Mouse (Mus musculus) Patski (cell line): ENCODE measurements around the gene Schip1. TPM values are rescaled to one million over a fixed set of nuclear protein-coding genes. Genes with fewer than 3 reads are reported as not detected.
A peak's percentile ranks its signal among the peaks of the same experiment; 100 is the strongest.

Source experiments
- ATAC-seq: fragments of 100-300 bp; one replicate; pipeline ENCODE4 v1.8.0; 2021
- CTCF ChIA-PET: fragments of 350-600 bp; sonication (Branson Sonifier 250); formaldehyde crosslinking; loops from one replicate; lab custom pipeline; 2022; ENCODE audit warnings: inconsistent platforms; lab: Charles Lee
- POLR2A ChIA-PET: fragments of 350-600 bp; sonication (Branson Sonifier 250); formaldehyde crosslinking; loops from one replicate; lab custom pipeline; 2022; ENCODE audit warnings: antibody characterized with exemption, inconsistent platforms; lab: Charles Lee
- DNase-seq: peaks from one replicate; pipeline ENCODE4 v3.0.0-alpha.2; 2011; ENCODE audit warnings: low read depth, low spot score
- H3K27me3 ChIP-seq: fragments of 371-371 bp; one replicate; pipeline ENCODE4 v1.5.1; 2021
- CTCF ChIP-seq: fragments of 100-300 bp; IDR thresholded peaks from one replicate; pipeline ENCODE4 v1.5.1; 2021
- in situ Hi-C: fragments of 300-500 bp; cut with MboI; formaldehyde crosslinking; loops from 3 replicates; pipeline ENCODE4 v1.11.1; 2018; ENCODE audit warnings: low pct_unique_long_range_greater_than_20kb, mixed read lengths
- polyA plus RNA-seq: library from polyadenylated mRNA; unstranded; gene quantifications from one replicate; pipeline ENCODE4 v1.2.3, GENCODE M21; 2021

Schip1 gene
- polyA plus RNA-seq, 1 experiment from 2014 or later, result 61.6 TPM

- no peaks in the 10 kb centered on the region for H3K27me3 ChIP-seq
- ChIA-PET CTCF (interaction anchor here (0.8 to 11.0 kb wide), 8 partner anchors 10 to 488 kb away, joined by 3 to 102 read pairs (median 14); no protein-coding TSS in a partner anchor), POLR2A (interaction anchor here (0.6 to 1.9 kb wide), 5 partner anchors 10 to 171 kb away, joined by 3 to 9 read pairs (median 5); no protein-coding TSS in a partner anchor)
- in situ Hi-C loops, result loop anchor here (5.0 to 10.0 kb wide), 3 partner anchors 53 to 920 kb away; no protein-coding TSS in a partner anchor
- peak; percentile 57 for DNase-seq
- no peak for TF ChIP-seq CTCF
- peak; percentile 66 for ATAC-seq
These were observed 480.2 kb downstream of the Schip1 start for GRCm38 (mm10) chr3:68544811-68545210.

- no peak for DNase-seq
- no peak for ATAC-seq
- H3K27me3 ChIP-seq, result no peaks in the 10 kb centered on the region
- in situ Hi-C loops, result loop anchor here (10.0 kb wide), 1 partner anchor 921 kb away; no protein-coding TSS in a partner anchor
- POLR2A ChIA-PET, result interaction anchor here (0.6 to 1.3 kb wide), 3 partner anchors 11 to 50 kb away, joined by 4 to 5 read pairs (median 5); no protein-coding TSS in a partner anchor
- no peak for TF ChIP-seq CTCF
- CTCF ChIA-PET, result interaction anchor here (0.8 to 11.0 kb wide), 4 partner anchors 10 to 75 kb away, joined by 3 to 102 read pairs (median 66); no protein-coding TSS in a partner anchor
These were observed 481.3 kb downstream of the Schip1 start for GRCm38 (mm10) chr3:68545898-68546297.

DNA sequence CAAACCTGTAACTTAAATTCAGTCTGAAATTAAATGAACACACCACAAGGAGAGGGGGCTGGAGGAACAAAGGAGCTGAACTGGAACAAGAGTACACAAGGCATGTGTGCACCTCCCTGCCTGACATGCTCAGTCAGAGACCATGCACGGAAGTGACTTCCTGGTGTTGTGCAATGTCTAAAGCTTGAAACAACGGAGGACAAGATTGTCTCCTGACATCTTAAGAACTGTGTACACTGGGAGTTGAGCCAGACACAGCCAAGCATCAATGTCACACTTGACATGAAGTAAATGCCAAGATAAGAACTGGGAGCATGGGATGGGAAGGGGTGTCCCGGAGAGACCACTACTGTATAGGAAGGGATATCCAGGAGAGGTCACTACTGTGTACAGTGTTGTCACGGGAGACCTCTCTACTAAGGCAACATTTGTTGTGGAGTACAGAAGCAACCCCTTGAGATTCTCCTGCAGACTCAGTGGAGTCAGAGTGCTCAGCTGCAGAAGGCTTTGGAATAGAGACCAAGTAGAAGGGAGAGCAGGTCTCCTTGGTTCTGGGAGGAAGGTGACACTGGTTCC lies 490.6 kb downstream of the Schip1 start:
- in situ Hi-C loops, result loop anchor here (10.0 kb wide), 1 partner anchor 160 kb away; no protein-coding TSS in a partner anchor
- no peak for TF ChIP-seq CTCF
- ChIA-PET CTCF (interaction anchor here (1.2 to 10.8 kb wide), 2 partner anchors 9 to 86 kb away, joined by 4 to 102 read pairs; no protein-coding TSS in a partner anchor), POLR2A (no interaction called here)
- DNase-seq (no peak), ATAC-seq (no peak)
- H3K27me3 ChIP-seq, result no peaks in the 10 kb centered on the region

DNA sequence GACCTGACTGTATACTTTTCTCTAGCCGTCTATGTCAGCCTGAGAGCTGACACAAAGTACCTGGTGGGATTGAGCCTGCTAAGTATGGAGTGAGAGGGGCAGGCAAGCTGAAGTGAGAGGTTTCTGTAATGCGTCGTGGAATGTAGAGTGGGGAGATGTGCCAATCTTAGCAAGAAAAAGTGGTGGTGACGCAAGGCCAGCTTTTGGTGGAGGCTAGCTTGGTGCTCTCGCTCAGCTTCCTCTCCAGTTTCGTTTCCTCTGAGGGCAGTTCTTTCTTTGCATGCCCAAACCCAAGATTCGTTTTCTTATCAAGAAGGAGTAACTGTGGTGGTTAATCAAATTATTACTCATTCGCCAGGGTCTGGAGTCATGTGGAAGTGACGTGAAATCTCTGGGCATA lies 492.3 kb downstream of the Schip1 start:
- DNase-seq (no peak), ATAC-seq (no peak)
- in situ Hi-C loops, result loop anchor here (10.0 kb wide), 1 partner anchor 158 kb away; no protein-coding TSS in a partner anchor
- no peak for TF ChIP-seq CTCF
- no peaks in the 10 kb centered on the region for H3K27me3 ChIP-seq
- ChIA-PET CTCF (interaction anchor here (1.2 to 10.8 kb wide), 6 partner anchors 10 to 503 kb away, joined by 3 to 102 read pairs (median 3); no protein-coding TSS in a partner anchor), POLR2A (interaction anchor here (0.5 kb wide), 1 partner anchor 36 kb away, joined by 3 read pairs; no protein-coding TSS in a partner anchor)

- TF ChIP-seq CTCF, result no peak
- in situ Hi-C loops, result loop anchor here (10.0 kb wide), 1 partner anchor 156 kb away; no protein-coding TSS in a partner anchor
- no peak for DNase-seq
- CTCF ChIA-PET, result interaction anchor here (0.9 to 10.8 kb wide), 4 partner anchors 10 to 159 kb away, joined by 3 to 102 read pairs (median 4); no protein-coding TSS in a partner anchor
- POLR2A ChIA-PET, result no interaction called here
- no peaks in the 10 kb centered on the region for H3K27me3 ChIP-seq
- no peak for ATAC-seq
These were observed 494.1 kb downstream of the Schip1 start for GRCm38 (mm10) chr3:68558744-68559143.

GRCm38 (mm10) chr3:68560057-68560456 lies 495.5 kb downstream of the Schip1 start:
- ChIA-PET POLR2A (interaction anchor here (1.1 to 1.2 kb wide), 2 partner anchors 12 to 65 kb away, joined by 3 read pairs; no protein-coding TSS in a partner anchor), CTCF (interaction anchor here (0.9 to 10.8 kb wide), 11 partner anchors 10 to 158 kb away, joined by 3 to 102 read pairs (median 4); no protein-coding TSS in a partner anchor)
- DNase-seq (peak; percentile 27), ATAC-seq (no peak)
- in situ Hi-C loops, result no loop called here
- no peaks in the 10 kb centered on the region for H3K27me3 ChIP-seq
- TF ChIP-seq CTCF, result no peak

GRCm38 (mm10) chr3:68562838-68563237 lies 498.2 kb downstream of the Schip1 start:
- in situ Hi-C loops, result no loop called here
- ATAC-seq, result no peak
- POLR2A ChIA-PET, result no interaction called here
- no peaks in the 10 kb centered on the region for H3K27me3 ChIP-seq
- no peak for DNase-seq
- CTCF ChIA-PET, result interaction anchor here (0.8 to 10.8 kb wide), 9 partner anchors 10 to 68 kb away, joined by 3 to 102 read pairs (median 4); no protein-coding TSS in a partner anchor
- TF ChIP-seq CTCF, result no peak

GRCm38 (mm10) chr3:68563922-68564321 lies 499.3 kb downstream of the Schip1 start:
- TF ChIP-seq CTCF, result no peak
- ChIA-PET CTCF (interaction anchor here (1.0 to 10.8 kb wide), 3 partner anchors 17 to 60 kb away, joined by 3 to 102 read pairs (median 3); no protein-coding TSS in a partner anchor), POLR2A (no interaction called here)
- ATAC-seq (peak; percentile 93), DNase-seq (peak; percentile 92)
- in situ Hi-C loops, result no loop called here
- no peaks in the 10 kb centered on the region for H3K27me3 ChIP-seq

- DNase-seq (no peak), ATAC-seq (no peak)
- ChIA-PET CTCF (interaction anchor here (0.8 to 1.0 kb wide), 2 partner anchors 29 to 55 kb away, joined by 3 read pairs; no protein-coding TSS in a partner anchor), POLR2A (interaction anchor here (0.7 kb wide), 1 partner anchor 178 kb away, joined by 3 read pairs; no protein-coding TSS in a partner anchor)
- no peaks in the 10 kb centered on the region for H3K27me3 ChIP-seq
- no peak for TF ChIP-seq CTCF
- in situ Hi-C loops, result no loop called here
These were observed 500.5 kb downstream of the Schip1 start for GRCm38 (mm10) chr3:68564978-68565674.

GRCm38 (mm10) chr3:68565675-68566055 lies 501.1 kb downstream of the Schip1 start:
- in situ Hi-C loops, result no loop called here
- ChIA-PET CTCF (interaction anchor here (0.8 to 1.3 kb wide), 3 partner anchors 14 to 55 kb away, joined by 3 read pairs; no protein-coding TSS in a partner anchor), POLR2A (interaction anchor here (0.7 kb wide), 1 partner anchor 178 kb away, joined by 3 read pairs; no protein-coding TSS in a partner anchor)
- no peak for TF ChIP-seq CTCF
- no peak for DNase-seq
- no peak for ATAC-seq
- no peaks in the 10 kb centered on the region for H3K27me3 ChIP-seq
